Mouse (Mus musculus) embryo, embryonic 9.5 days (tissue): ENCODE results near the gene Mrps6.
"Not testable (repeated sequence)": the region's sequence is repeated elsewhere in the genome, so short reads cannot be mapped to it uniquely, and the experiment has no call there.

Experiments used
- DNase-seq: peaks from one replicate; pipeline ENCODE4 v3.0.0-alpha.2; 2017; ENCODE audit errors: extremely low spot score

The Mrps6 gene

GRCm38 (mm10) chr16:92062832-92063231 is 4.8 kb downstream of the Mrps6 start:
- no peak for DNase-seq

- no peak for DNase-seq
Observed at GRCm38 (mm10) chr16:92064801-92065200, 6.7 kb downstream of the Mrps6 start.

GRCm38 (mm10) chr16:92070338-92070737 is 12.3 kb downstream of the Mrps6 start:
- DNase-seq, result no peak

GRCm38 (mm10) chr16:92076797-92077196 is 18.7 kb downstream of the Mrps6 start:
- DNase-seq, result no peak

GRCm38 (mm10) chr16:92083771-92084453 is 25.8 kb downstream of the Mrps6 start:
- DNase-seq, result no peak

GRCm38 (mm10) chr16:92089225-92089624 is 31.2 kb downstream of the Mrps6 start:
- no peak for DNase-seq

- DNase-seq, result no peak
Observed at GRCm38 (mm10) chr16:92091876-92092275, 33.8 kb downstream of the Mrps6 start.

GRCm38 (mm10) chr16:92098351-92099051 is 40.4 kb downstream of the Mrps6 start:
- DNase-seq, result no peak

- no peak for DNase-seq
Observed at GRCm38 (mm10) chr16:92099598-92099997, 41.5 kb downstream of the Mrps6 start.

GRCm38 (mm10) chr16:92100111-92100510 is 42.0 kb downstream of the Mrps6 start:
- no peak for DNase-seq

GRCm38 (mm10) chr16:92102115-92102514 is 44.0 kb downstream of the Mrps6 start:
- no peak for DNase-seq

GRCm38 (mm10) chr16:92102931-92103330 is 44.9 kb downstream of the Mrps6 start:
- DNase-seq, result not testable (repeated sequence)

GRCm38 (mm10) chr16:92103572-92104331 is 45.7 kb downstream of the Mrps6 start:
- DNase-seq, result peak; percentile 39

GRCm38 (mm10) chr16:92104332-92104590 is 46.2 kb downstream of the Mrps6 start:
- no peak for DNase-seq

- DNase-seq, result no peak
Observed at GRCm38 (mm10) chr16:92104951-92105350, 46.9 kb downstream of the Mrps6 start.

GRCm38 (mm10) chr16:92105631-92106030 is 47.6 kb downstream of the Mrps6 start:
- no peak for DNase-seq

GRCm38 (mm10) chr16:92107346-92107745 is 49.3 kb downstream of the Mrps6 start:
- DNase-seq, result no peak

GRCm38 (mm10) chr16:92114706-92115241 is 56.7 kb downstream of the Mrps6 start:
- no peak for DNase-seq

- DNase-seq, result peak; percentile 33
Observed at GRCm38 (mm10) chr16:92115611-92116421, 57.7 kb downstream of the Mrps6 start.

GRCm38 (mm10) chr16:92117337-92118209 is 59.5 kb downstream of the Mrps6 start:
- no peak for DNase-seq

- no peak for DNase-seq
Observed at GRCm38 (mm10) chr16:92119013-92119515, 61.0 kb downstream of the Mrps6 start.
